21 mouse cellular contexts compared by ENCODE assay signal in genomic region chr3:83687503-83687902, GRCm38 (mm10).
DNase-seq lines count a peak whose midpoint lies in the region; ATAC-seq and TF ChIP-seq lines count a peak whose summit lies in the region.
"Had no signal": no experiment of that assay in that cellular context is flagged by ENCODE, and none has a peak within 500 bp of the region (broad histone marks: within the 10 kb centered on the region; RNA-seq: fewer than 3 reads in every experiment).

No protein-coding gene starts in this region.

- ATAC-seq in limb, embryonic 11.5 days (ENCODE audit: insufficient number of reproducible peaks, low FRiP score, low TSS enrichment, low read depth), result no peak
- no peak for ATAC-seq in hindbrain, embryonic 12.5 days (ENCODE audit: low FRiP score)
- ATAC-seq: activated CD4-positive, CD25-positive, alpha-beta regulatory T cell, adult 4 months; forebrain, embryonic 13.5 days; forebrain, embryonic 15.5 days; forebrain, postnatal 0 days; Patski had no signal

- H3K9ac ChIP-seq in limb, embryonic 11.5 days (ENCODE audit: low read length), result no peak overlapping the region
- no peak overlapping the region for H3K9ac ChIP-seq in ES-E14 (ENCODE audit: insufficient read depth, low read depth, low read length, poor library complexity, severe bottlenecking)
- no peak overlapping the region for H3K9ac ChIP-seq in hindbrain, embryonic 12.5 days
- H3K9ac ChIP-seq: embryonic facial prominence, embryonic 12.5 days; forebrain, embryonic 13.5 days; forebrain, embryonic 15.5 days; forebrain, postnatal 0 days had no signal

- no peaks in the 10 kb centered on the region for H3K36me3 ChIP-seq in limb, embryonic 11.5 days (ENCODE audit: control insufficient read depth, insufficient read depth, low read length)
- H3K36me3 ChIP-seq in limb, embryonic 10.5 days, result no peaks in the 10 kb centered on the region
- no peaks in the 10 kb centered on the region for H3K36me3 ChIP-seq in ES-E14 (ENCODE audit: control insufficient read depth, insufficient read depth, low read length, poor library complexity, severe bottlenecking)
- H3K36me3 ChIP-seq in hindbrain, embryonic 12.5 days, result no peaks in the 10 kb centered on the region
- H3K36me3 ChIP-seq: embryonic facial prominence, embryonic 10.5 days; embryonic facial prominence, embryonic 12.5 days; forebrain, embryonic 15.5 days had no signal

- H3K4me3 ChIP-seq in limb, embryonic 11.5 days (ENCODE audit: low read depth, low read length), result no peak overlapping the region
- no peak overlapping the region for H3K4me3 ChIP-seq in limb, embryonic 10.5 days
- H3K4me3 ChIP-seq in ES-E14 (ENCODE audit: insufficient read depth in 1 of 2, low read depth in 1 of 2, low read length in 2 of 2, poor library complexity in 1 of 2, severe bottlenecking in 1 of 2), result no peak overlapping the region
- H3K4me3 ChIP-seq in hindbrain, embryonic 12.5 days, result no peak overlapping the region
- H3K4me3 ChIP-seq: embryonic facial prominence, embryonic 10.5 days; embryonic facial prominence, embryonic 12.5 days; forebrain, embryonic 13.5 days; forebrain, embryonic 15.5 days had no signal

- no peak overlapping the region for H3K27ac ChIP-seq in limb, embryonic 11.5 days (replicated peaks; ENCODE audit: low read depth, low read length)
- H3K27ac ChIP-seq in limb, embryonic 10.5 days, result no peak overlapping the region
- H3K27ac ChIP-seq in ES-E14 (ENCODE audit: insufficient read depth, low read depth, low read length, poor library complexity, severe bottlenecking), result no peak overlapping the region
- H3K27ac ChIP-seq in hindbrain, embryonic 12.5 days, result no peak overlapping the region
- H3K27ac ChIP-seq: embryonic facial prominence, embryonic 10.5 days; embryonic facial prominence, embryonic 12.5 days; forebrain, embryonic 13.5 days; forebrain, embryonic 15.5 days had no signal

- no peak overlapping the region for H3K4me2 ChIP-seq in limb, embryonic 11.5 days (ENCODE audit: low read depth, severe bottlenecking)
- H3K4me2 ChIP-seq in hindbrain, embryonic 12.5 days (replicated peaks), result no peak overlapping the region
- H3K4me2 ChIP-seq: embryonic facial prominence, embryonic 12.5 days; forebrain, embryonic 13.5 days; forebrain, embryonic 15.5 days had no signal

- no peaks in the 10 kb centered on the region for H3K4me1 ChIP-seq in limb, embryonic 11.5 days (ENCODE audit: control insufficient read depth, insufficient read depth, low read length)
- H3K4me1 ChIP-seq in limb, embryonic 10.5 days, result peaks cover 6% of the 10 kb centered on the region; the same call in 1 of the 2 replicates
- no peaks in the 10 kb centered on the region for H3K4me1 ChIP-seq in ES-E14 (ENCODE audit: control insufficient read depth in 2 of 2, insufficient read depth in 2 of 2, low read length in 2 of 2, poor library complexity in 1 of 2)
- no peaks in the 10 kb centered on the region for H3K4me1 ChIP-seq in hindbrain, embryonic 12.5 days
- H3K4me1 ChIP-seq: embryonic facial prominence, embryonic 10.5 days; embryonic facial prominence, embryonic 12.5 days; forebrain, embryonic 13.5 days; forebrain, embryonic 15.5 days had no signal

- in situ Hi-C loops in ES-E14 (cut with MboI; ENCODE audit: low sequenced_read_pairs in 2 of 2, unreplicated experiment in 2 of 2), result loop anchor here in 1 of 2 experiments (25.0 kb wide), 1 partner anchor 175 kb away; no protein-coding TSS in a partner anchor

- intact Hi-C loops in heart, postnatal 14 days (cut with DNase I), result no loop called here

- 88% methylated on average over 4 of the region's 4 CpGs for WGBS in limb, embryonic 11.5 days
- WGBS in limb, embryonic 10.5 days, result 84% methylated on average over 4 of the region's 4 CpGs
- 80% methylated on average over 4 of the region's 4 CpGs for WGBS in hindbrain, embryonic 12.5 days

- H3K27me3 ChIP-seq in limb, embryonic 11.5 days (ENCODE audit: control insufficient read depth, insufficient read depth, low read length), result no peaks in the 10 kb centered on the region
- no peaks in the 10 kb centered on the region for H3K27me3 ChIP-seq in limb, embryonic 10.5 days (ENCODE audit: low read depth, poor library complexity, severe bottlenecking)
- H3K27me3 ChIP-seq in hindbrain, embryonic 12.5 days, result no peaks in the 10 kb centered on the region
- H3K27me3 ChIP-seq: embryonic facial prominence, embryonic 12.5 days; forebrain, embryonic 13.5 days; forebrain, embryonic 15.5 days had no signal

- peak; percentile 19 for DNase-seq in limb, embryonic 11.5 days (ENCODE audit: low spot score)
- DNase-seq in limb, embryonic 10.5 days (ENCODE audit: low spot score), result no peak
- DNase-seq in A20 (ENCODE audit: low read depth, low spot score), result peak; percentile 23
- DNase-seq in ES-E14 (ENCODE audit: low read depth, low spot score), result no peak
- no peak for DNase-seq in heart, postnatal 14 days
- DNase-seq: adrenal gland, adult 8-10 months; adrenal gland, postnatal 14 days; adrenal gland, postnatal 36 days; cerebellum, adult 11-12 months; cerebellum, adult 2 months; cerebellum, adult 9-10 months; cerebellum, postnatal 10 days; cerebellum, postnatal 25 days; forebrain, postnatal 0 days had no signal

- H3K9me3 ChIP-seq in limb, embryonic 11.5 days (ENCODE audit: control insufficient read depth, low read length), result no peaks in the 10 kb centered on the region
- H3K9me3 ChIP-seq in limb, embryonic 10.5 days (replicated peaks), result no peaks in the 10 kb centered on the region
- no peaks in the 10 kb centered on the region for H3K9me3 ChIP-seq in ES-E14 (ENCODE audit: control insufficient read depth, insufficient read depth, low read depth, low read length)
- H3K9me3 ChIP-seq in hindbrain, embryonic 12.5 days (replicated peaks), result no peaks in the 10 kb centered on the region
- H3K9me3 ChIP-seq: embryonic facial prominence, embryonic 10.5 days; embryonic facial prominence, embryonic 12.5 days; forebrain, embryonic 13.5 days; forebrain, embryonic 15.5 days had no signal

TF ChIP-seq in ES-E14, 5 proteins besides CTCF, POLR2A, EP300 and RAD21:
- TF ChIP-seq ZC3H11A (IDR thresholded peaks at IDR 0.05; ENCODE audit: borderline replicate concordance, low read depth, low read length) (no peak), ZNF384 (IDR thresholded peaks at IDR 0.05; ENCODE audit: low read depth, low read length) (peak; percentile 79)

Comparison
In these comparisons a context has a peak if more than half of its experiments do, and no peak if none do; other contexts are left out.
1. DNase-seq: peak in limb, embryonic 11.5 days (single experiment) and A20 (single experiment); none in limb, embryonic 10.5 days (single experiment), ES-E14 (single experiment) and heart, postnatal 14 days (0 of 2).